In the genomic region with DNA sequence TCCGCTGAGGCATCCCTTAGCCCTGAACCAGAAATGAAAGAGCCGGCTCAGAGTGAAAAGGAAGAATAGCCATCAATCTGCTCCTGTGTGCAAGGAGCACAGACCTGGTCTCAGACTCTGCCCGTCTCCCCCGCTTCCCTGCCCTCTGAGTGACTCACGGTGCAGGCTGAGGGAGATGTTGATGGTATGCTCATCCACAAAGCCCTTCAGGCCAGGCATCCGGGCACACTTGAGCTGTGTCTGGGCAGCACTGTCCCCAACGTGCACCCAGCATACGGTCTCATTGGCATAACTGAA, we compare ENCODE assay signal across 11 mouse cellular contexts. TPM values are rescaled to one million over a fixed set of nuclear protein-coding genes. Genes with fewer than 3 reads are reported as not detected.
A peak's percentile ranks its signal among the peaks of the same experiment; 100 is the strongest.
DNase-seq lines count a peak whose midpoint lies in the region; ATAC-seq and TF ChIP-seq lines count a peak whose summit lies in the region.
"Had no signal": no experiment of that assay in that cellular context is flagged by ENCODE, and none has a peak within 500 bp of the region (broad histone marks: within the 10 kb centered on the region; RNA-seq: fewer than 3 reads in every experiment).

No protein-coding gene starts in this region.

- H3K9ac ChIP-seq in stomach, embryonic 15.5 days, result no peak overlapping the region
- H3K9ac ChIP-seq: midbrain, embryonic 12.5 days; neural tube, embryonic 12.5 days had no signal

- H3K36me3 ChIP-seq in limb, embryonic 10.5 days, result peaks cover 98% of the 10 kb centered on the region
- peaks cover 49% of the 10 kb centered on the region for H3K36me3 ChIP-seq in stomach, embryonic 15.5 days

- H3K4me1 ChIP-seq in limb, embryonic 10.5 days, result peaks cover 55% of the 10 kb centered on the region
- peaks cover 53% of the 10 kb centered on the region for H3K4me1 ChIP-seq in stomach, embryonic 15.5 days
- H3K4me1 ChIP-seq: midbrain, embryonic 12.5 days; neural tube, embryonic 12.5 days had no signal

- intact Hi-C loops in left cerebral cortex, adult 2 months (cut with DNase I), result no loop called here

- 78% methylated on average over 8 of the region's 8 CpGs for WGBS in limb, embryonic 10.5 days
- WGBS in stomach, embryonic 15.5 days, result 72% methylated on average over 8 of the region's 8 CpGs

- DNase-seq in adrenal gland, postnatal 10 days, result peak; percentile 8
- no peak for DNase-seq in adrenal gland, postnatal 36 days
- DNase-seq in left cerebral cortex, adult 2 months (ENCODE audit: extremely low spot score in 1 of 2, low spot score in 2 of 2), result no peak
- no peak for DNase-seq in left cerebral cortex, adult 8-10 months (ENCODE audit: low spot score in 2 of 2)
- no peak for DNase-seq in limb, embryonic 10.5 days (ENCODE audit: low spot score)
- DNase-seq in layer of hippocampus, adult 9-11 months, result no peak

- no peaks in the 10 kb centered on the region for H3K27me3 ChIP-seq in limb, embryonic 10.5 days (ENCODE audit: low read depth, poor library complexity, severe bottlenecking)
- H3K27me3 ChIP-seq in stomach, embryonic 15.5 days (replicated peaks), result no peaks in the 10 kb centered on the region
- H3K27me3 ChIP-seq: midbrain, embryonic 12.5 days; neural tube, embryonic 12.5 days had no signal

- H3K4me2 ChIP-seq in stomach, embryonic 15.5 days, result no peak overlapping the region
- H3K4me2 ChIP-seq: midbrain, embryonic 12.5 days; neural tube, embryonic 12.5 days had no signal

- H3K9me3 ChIP-seq in limb, embryonic 10.5 days (replicated peaks), result no peaks in the 10 kb centered on the region
- no peaks in the 10 kb centered on the region for H3K9me3 ChIP-seq in stomach, embryonic 15.5 days
- H3K9me3 ChIP-seq: midbrain, embryonic 12.5 days; neural tube, embryonic 12.5 days had no signal

- H3K4me3 ChIP-seq in left cerebral cortex, adult 2 months, result no peak overlapping the region
- H3K4me3 ChIP-seq in limb, embryonic 10.5 days, result no peak overlapping the region
- H3K4me3 ChIP-seq in stomach, embryonic 15.5 days (replicated peaks), result no peak overlapping the region
- H3K4me3 ChIP-seq: midbrain, embryonic 12.5 days; neural tube, embryonic 12.5 days had no signal

- TF ChIP-seq CTCF in left cerebral cortex, adult 2 months (IDR thresholded peaks at IDR 0.05), result no peak

- no peak for ATAC-seq in stomach, embryonic 15.5 days (ENCODE audit: insufficient read depth, low FRiP score, low read depth)
- no peak for ATAC-seq in activated CD4-positive, CD25-positive, alpha-beta regulatory T cell, adult 4 months
- ATAC-seq: inflammation-experienced regulatory T-cells, adult 6 months had no signal

- peak overlapping the region; percentile 53; the same call in 1 of the 2 replicates for H3K27ac ChIP-seq in left cerebral cortex, adult 2 months
- 0 out of 2 replicates have a peak overlapping the region, but pooled peaks have one; percentile 16 for H3K27ac ChIP-seq in limb, embryonic 10.5 days
- peak overlapping the region; percentile 79; the same call in 1 of the 2 replicates for H3K27ac ChIP-seq in stomach, embryonic 15.5 days
- H3K27ac ChIP-seq: midbrain, embryonic 12.5 days; neural tube, embryonic 12.5 days had no signal

RNA-seq across cellular contexts. Expression of gene Lrp1, which starts 15.7 kb away (rescaled TPM):
- total RNA-seq in adrenal gland, postnatal 10 days (2021), result 100 to 1,000 TPM; 170 to 208 TPM
- total RNA-seq in adrenal gland, postnatal 36 days (2021), result 100 to 1,000 TPM; 192 to 251 TPM
- total RNA-seq in left cerebral cortex, adult 2 months (2021), result 100 to 1,000 TPM; 341 to 357 TPM
- 100 to 1,000 TPM; 295 to 337 (median 306) TPM for total RNA-seq in left cerebral cortex, adult 8-10 months (2022)
- polyA plus RNA-seq in limb, embryonic 10.5 days (2016; fragmentation: Nextera tagmentation; extraction: Ambion mirVana), result 48.6 and 67.8 TPM in 2 replicates
- polyA plus RNA-seq in stomach, embryonic 15.5 days (2015; fragmentation: Nextera tagmentation; extraction: Ambion mirVana), result 77.0 and 87.0 TPM in 2 replicates
- polyA plus RNA-seq in activated CD4-positive, CD25-positive, alpha-beta regulatory T cell, adult 4 months (2017; shearing (Covaris generic)), result under 1 TPM in 1 of 2 experiments, not detected in 1; 0.57 TPM

RNA-seq across cellular contexts. Expression of gene Stat6, which starts 37.6 kb away (rescaled TPM):
- 10 to 100 TPM; 64.7 to 67.8 TPM for total RNA-seq in adrenal gland, postnatal 10 days (2021)
- total RNA-seq in adrenal gland, postnatal 36 days (2021), result 10 to 100 TPM; 93.2 to 99.8 TPM
- 10 to 100 TPM; 11.4 to 12.9 TPM for total RNA-seq in left cerebral cortex, adult 2 months (2021)
- 10 to 100 TPM; 13.5 to 17.1 (median 15.0) TPM for total RNA-seq in left cerebral cortex, adult 8-10 months (2022)
- polyA plus RNA-seq in limb, embryonic 10.5 days (2016; fragmentation: Nextera tagmentation; extraction: Ambion mirVana), result 8.4 and 9.7 TPM in 2 replicates
- 35.0 and 37.1 TPM in 2 replicates for polyA plus RNA-seq in stomach, embryonic 15.5 days (2015; fragmentation: Nextera tagmentation; extraction: Ambion mirVana)
- 100 to 1,000 TPM; 119 to 157 TPM for polyA plus RNA-seq in activated CD4-positive, CD25-positive, alpha-beta regulatory T cell, adult 4 months (2017; shearing (Covaris generic))

Comparison
In these comparisons a context has a peak if more than half of its experiments do, and no peak if none do; other contexts are left out.
1. H3K27ac ChIP-seq: peak in every context shown above with its lines; median percentile 79 in stomach, embryonic 15.5 days; 53 in left cerebral cortex, adult 2 months; 16 in limb, embryonic 10.5 days.